In genomic region chr9:84466741-84467140, GRCm38 (mm10) we compare ENCODE assay signal across 8 mouse cellular contexts.
A peak's percentile ranks its signal among the peaks of the same experiment; 100 is the strongest.
DNase-seq lines count a peak whose midpoint lies in the region; ATAC-seq and TF ChIP-seq lines count a peak whose summit lies in the region.

No protein-coding gene starts in this region.

- H3K4me3 ChIP-seq in hindbrain, embryonic 10.5 days: no peak overlapping the region
- H3K4me3 ChIP-seq in hindbrain, embryonic 12.5 days: no peak overlapping the region
- H3K4me3 ChIP-seq in embryonic facial prominence, embryonic 14.5 days (ENCODE audit: low read depth, low read length): no peak overlapping the region

- POLR2A ChIA-PET in Patski (lab: Charles Lee): no interaction called here

- WGBS in hindbrain, embryonic 10.5 days: 8% methylated on average over 3 of the region's 3 CpGs
- 6% methylated on average over 3 of the region's 3 CpGs for WGBS in hindbrain, embryonic 12.5 days
- WGBS in embryonic facial prominence, embryonic 14.5 days: 7% methylated on average over 3 of the region's 3 CpGs
- WGBS in large intestine, adult 2 months: 5% methylated on average over 3 of the region's 3 CpGs

- peak; percentile 79 for TF ChIP-seq CTCF in Patski (IDR thresholded peaks at IDR 0.05)

- DNase-seq in hindbrain, embryonic 10.5 days (ENCODE audit: low spot score): peak; percentile 15
- peak; percentile 22 for DNase-seq in CD4-positive helper T cell, adult 2 months (ENCODE audit: low read depth, low spot score)
- no peak for DNase-seq in Patski (ENCODE audit: low read depth, low spot score)
- peak; percentile 61 for DNase-seq in embryonic facial prominence, embryonic 14.5 days (ENCODE audit: low spot score)
- peak; percentile 19 for DNase-seq in large intestine, adult 2 months (ENCODE audit: low read depth, low spot score)
- DNase-seq in skeletal muscle tissue, adult 2 months (ENCODE audit: low read depth, low spot score): peak; percentile 30
- DNase-seq in gastrocnemius, postnatal 10 days: no peak

- no peaks in the 10 kb centered on the region for H3K4me1 ChIP-seq in hindbrain, embryonic 10.5 days (replicated peaks)
- H3K4me1 ChIP-seq in hindbrain, embryonic 12.5 days: no peaks in the 10 kb centered on the region
- no peaks in the 10 kb centered on the region for H3K4me1 ChIP-seq in embryonic facial prominence, embryonic 14.5 days (ENCODE audit: control insufficient read depth, insufficient read depth, low read length)

- in situ Hi-C loops in Patski (cut with MboI; ENCODE audit: low pct_unique_long_range_greater_than_20kb): loop anchor here (10.0 to 25.0 kb wide), 4 partner anchors 452 to 1218 kb away; partner anchors contain the start of gene Tent5a

- CTCF ChIA-PET in Patski (lab: Charles Lee): interaction anchor here (0.6 to 1.7 kb wide), 2 partner anchors 14 to 741 kb away, joined by 3 to 5 read pairs; no protein-coding TSS in a partner anchor

- H3K4me2 ChIP-seq in hindbrain, embryonic 12.5 days (replicated peaks): no peak overlapping the region
- H3K4me2 ChIP-seq in embryonic facial prominence, embryonic 14.5 days (ENCODE audit: low read depth, low read length): no peak overlapping the region

- H3K27ac ChIP-seq in hindbrain, embryonic 10.5 days: no peak overlapping the region
- no peak overlapping the region for H3K27ac ChIP-seq in hindbrain, embryonic 12.5 days
- no peak overlapping the region for H3K27ac ChIP-seq in embryonic facial prominence, embryonic 14.5 days (replicated peaks; ENCODE audit: low read depth, low read length)

- no peaks in the 10 kb centered on the region for H3K36me3 ChIP-seq in hindbrain, embryonic 10.5 days
- H3K36me3 ChIP-seq in hindbrain, embryonic 12.5 days: no peaks in the 10 kb centered on the region
- no peaks in the 10 kb centered on the region for H3K36me3 ChIP-seq in embryonic facial prominence, embryonic 14.5 days (ENCODE audit: control insufficient read depth, insufficient read depth, low read length)

- no peak for ATAC-seq in hindbrain, embryonic 12.5 days (ENCODE audit: low FRiP score)
- ATAC-seq in Patski: no peak
- ATAC-seq in embryonic facial prominence, embryonic 14.5 days (ENCODE audit: low read depth): no peak

- H3K9ac ChIP-seq in hindbrain, embryonic 12.5 days: no peak overlapping the region
- no peak overlapping the region for H3K9ac ChIP-seq in embryonic facial prominence, embryonic 14.5 days (ENCODE audit: low read depth, low read length)

- no peaks in the 10 kb centered on the region for H3K9me3 ChIP-seq in hindbrain, embryonic 10.5 days
- H3K9me3 ChIP-seq in hindbrain, embryonic 12.5 days (replicated peaks): no peaks in the 10 kb centered on the region
- no peaks in the 10 kb centered on the region for H3K9me3 ChIP-seq in embryonic facial prominence, embryonic 14.5 days (ENCODE audit: control insufficient read depth, low read length)

- no peaks in the 10 kb centered on the region for H3K27me3 ChIP-seq in hindbrain, embryonic 10.5 days (ENCODE audit: insufficient read depth, poor library complexity, severe bottlenecking)
- H3K27me3 ChIP-seq in hindbrain, embryonic 12.5 days: no peaks in the 10 kb centered on the region
- no peaks in the 10 kb centered on the region for H3K27me3 ChIP-seq in Patski
- H3K27me3 ChIP-seq in embryonic facial prominence, embryonic 14.5 days (replicated peaks; ENCODE audit: control insufficient read depth, insufficient read depth, low read length): no peaks in the 10 kb centered on the region

Comparison
In these comparisons a context has a peak if more than half of its experiments do, and no peak if none do; other contexts are left out.
1. DNase-seq: peak in hindbrain, embryonic 10.5 days (single experiment), CD4-positive helper T cell, adult 2 months (single experiment), embryonic facial prominence, embryonic 14.5 days (single experiment), large intestine, adult 2 months (single experiment) and skeletal muscle tissue, adult 2 months (single experiment); none in Patski (single experiment) and gastrocnemius, postnatal 10 days (single experiment).